Mouse (Mus musculus) stomach, postnatal 0 days (tissue): ENCODE measurements around the gene Ankrd12. TPM values are rescaled to one million over a fixed set of nuclear protein-coding genes. Genes with fewer than 3 reads are reported as not detected.

ENCODE experiments used
- ATAC-seq: fragments of 200-750 bp; cut with Nextera tagmentation; 2 replicates; pipeline ENCODE4 v1.8.0; 2017; ENCODE audit not compliant: low FRiP score, low TSS enrichment
- DNase-seq: peaks from one replicate; pipeline ENCODE4 v3.0.0-alpha.2; 2016; ENCODE audit warnings: low spot score
- H3K27ac ChIP-seq: fragments of 300-500 bp; sonication (generic); replicated peaks from 2 replicates; pipeline ENCODE4 v1.5.1; 2014; ENCODE audit warnings: mild to moderate bottlenecking, control low read depth
- H3K27me3 ChIP-seq: fragments of 300-500 bp; sonication (generic); 2 replicates; pipeline ENCODE4 v1.6.1; 2014; ENCODE audit warnings: low read length; ENCODE audit not compliant: control insufficient read depth, insufficient read depth
- H3K36me3 ChIP-seq: fragments of 300-500 bp; sonication (generic); 2 replicates; pipeline ENCODE4 v1.6.1; 2014; ENCODE audit warnings: low read length, mixed read lengths; ENCODE audit not compliant: control insufficient read depth, insufficient read depth
- H3K4me1 ChIP-seq: fragments of 300-500 bp; sonication (generic); replicated peaks from 2 replicates; pipeline ENCODE4 v1.6.1; 2014; ENCODE audit warnings: antibody characterized with exemption; ENCODE audit not compliant: control insufficient read depth, insufficient read depth
- H3K4me2 ChIP-seq: fragments of 300-500 bp; sonication (generic); replicated peaks from 2 replicates; pipeline ENCODE4 v1.6.1; 2014; ENCODE audit warnings: low read depth, mild to moderate bottlenecking, control low read depth, moderate library complexity
- H3K4me3 ChIP-seq: fragments of 300-500 bp; sonication (generic); 2 replicates; pipeline ENCODE4 v1.5.1; 2014; ENCODE audit warnings: low read depth, low read length, control low read depth
- H3K9ac ChIP-seq: fragments of 300-500 bp; sonication (generic); 2 replicates; pipeline ENCODE4 v1.6.1; 2014; ENCODE audit warnings: mild to moderate bottlenecking, low read length, control low read depth, mixed read lengths
- H3K9me3 ChIP-seq: fragments of 300-500 bp; sonication (generic); 2 replicates; pipeline ENCODE4 v1.6.1; 2016; ENCODE audit warnings: low read length; ENCODE audit not compliant: control insufficient read depth
- CTCF ChIP-seq: IDR thresholded peaks from 2 replicates; pipeline ENCODE4 v1.5.1; 2016; ENCODE audit warnings: antibody characterized with exemption, low read depth, mild to moderate bottlenecking, moderate library complexity
- EP300 ChIP-seq: optimal IDR thresholded peaks from 2 replicates; pipeline ENCODE3; 2016; ENCODE audit warnings: antibody characterized with exemption
- WGBS: fragments of 180-500 bp; shearing (Covaris S2); extraction: QIAGEN DNeasy Blood & Tissue Kit; methylation state at CpG from one replicate; pipeline ENCODE4 v1.1.7; 2014; 5-methylcytosine and 5-hydroxymethylcytosine counted together
- polyA plus RNA-seq: library from polyadenylated mRNA; unstranded; fragments of >200 nt; fragmentation: Nextera tagmentation; extraction: Ambion mirVana; gene quantifications from 2 replicates; pipeline ENCODE4 v1.2.1, GENCODE M21; 2015

The Ankrd12 gene
- polyA plus RNA-seq, 1 experiment from 2014 or later, result 23.4 TPM

GRCm38 (mm10) chr17:65952083-65952482 lies 124.8 kb downstream of the Ankrd12 start:
- TF ChIP-seq EP300 (no peak), CTCF (peak; percentile 78)
- H3K4me3 ChIP-seq, result no peak overlapping the region

DNA sequence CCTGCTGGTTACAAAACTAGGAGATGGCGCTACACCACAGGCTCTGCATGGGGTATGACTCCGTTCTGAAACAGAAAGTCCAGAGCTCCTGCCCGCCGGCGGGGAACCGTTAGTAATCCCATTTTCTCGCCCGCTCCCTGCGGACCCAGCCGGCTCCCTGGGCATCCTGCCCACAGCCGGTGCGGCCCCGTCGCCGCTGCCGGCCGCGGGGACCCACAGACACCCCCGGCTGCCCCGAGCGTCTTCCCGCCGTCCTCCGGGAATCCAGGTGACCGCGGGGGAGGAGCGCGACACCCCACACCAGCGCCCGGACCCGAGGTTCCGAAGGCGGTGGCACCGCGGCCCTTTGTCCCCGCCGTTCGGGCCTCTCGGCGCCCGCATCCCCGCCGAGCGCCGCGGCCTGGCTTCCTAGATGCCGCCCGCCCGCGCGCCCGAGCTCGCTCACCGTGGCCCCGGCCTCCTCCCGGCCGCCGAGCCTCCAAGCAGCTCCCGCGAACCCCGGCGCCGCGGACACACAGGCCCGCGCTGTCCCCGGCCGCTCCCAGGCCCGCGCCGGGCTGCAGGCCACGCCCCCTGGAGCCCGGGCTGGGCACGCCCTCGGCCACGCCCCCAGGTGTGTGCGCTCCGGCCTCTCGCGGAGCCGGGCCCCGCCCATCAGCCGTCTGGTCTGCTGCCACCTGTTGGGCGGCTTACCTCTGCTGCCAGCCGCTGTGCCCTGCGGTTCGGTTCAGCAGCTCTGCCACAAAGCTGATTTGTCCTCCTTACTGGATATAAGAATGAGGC lies 126.1 kb downstream of the Ankrd12 start, which contains the start of gene Twsg1:
TSS of gene Twsg1 (minus strand) at position 605 of the 783 bp plus-strand sequence.
- Histone ChIP-seq H3K36me3 (no peaks in the 10 kb centered on the region), H3K4me3 (peak within 1 kb of the TSS; percentile 98), H3K9me3 (no peaks in the 10 kb centered on the region), H3K4me2 (peak within 1 kb of the TSS; percentile 63), H3K27ac (peak within 1 kb of the TSS; percentile 95), H3K27me3 (no peaks in the 10 kb centered on the region), H3K4me1 (no peaks in the 10 kb centered on the region), H3K9ac (peak within 1 kb of the TSS; percentile 95)
- peak; percentile 97 for DNase-seq
- TF ChIP-seq CTCF (peak; percentile 83), EP300 (no peak)
- WGBS, result under 1% methylated on average over 75 of the region's 87 CpGs
- ATAC-seq, result peak; percentile 98

More at GRCm38 (mm10) chr17:65952083-65952482, 124.8 kb downstream of the Ankrd12 start:
- Histone ChIP-seq H3K4me1 (no peaks in the 10 kb centered on the region), H3K27ac (no peak overlapping the region), H3K9me3 (no peaks in the 10 kb centered on the region), H3K9ac (no peak overlapping the region), H3K27me3 (no peaks in the 10 kb centered on the region), H3K36me3 (no peaks in the 10 kb centered on the region), H3K4me2 (no peak overlapping the region)
- 80% methylated on average over 5 of the region's 5 CpGs for WGBS
- ATAC-seq (no peak), DNase-seq (no peak)

GRCm38 (mm10) chr17:65950183-65950582 lies 126.7 kb downstream of the Ankrd12 start:
- 26% methylated on average over 7 of the region's 7 CpGs for WGBS
- H3K27me3 ChIP-seq, result no peaks in the 10 kb centered on the region
- H3K9me3 ChIP-seq, result no peaks in the 10 kb centered on the region
- ATAC-seq (no peak), DNase-seq (no peak)
- no peaks in the 10 kb centered on the region for H3K36me3 ChIP-seq
- no peaks in the 10 kb centered on the region for H3K4me1 ChIP-seq
- peak overlapping the region; percentile 63 for H3K4me2 ChIP-seq
- peak overlapping the region; percentile 95 for H3K9ac ChIP-seq
- TF ChIP-seq CTCF (no peak), EP300 (no peak)
- H3K27ac ChIP-seq, result peak overlapping the region; percentile 95
- H3K4me3 ChIP-seq, result peak overlapping the region; percentile 98

- no peaks in the 10 kb centered on the region for H3K9me3 ChIP-seq
- no peaks in the 10 kb centered on the region for H3K4me1 ChIP-seq
- no peak overlapping the region for H3K4me2 ChIP-seq
- ATAC-seq (no peak), DNase-seq (no peak)
- no peaks in the 10 kb centered on the region for H3K36me3 ChIP-seq
- no peak overlapping the region for H3K9ac ChIP-seq
- 68% methylated on average over 8 of the region's 8 CpGs for WGBS
- no peak overlapping the region for H3K4me3 ChIP-seq
- H3K27me3 ChIP-seq, result no peaks in the 10 kb centered on the region
- no peak overlapping the region for H3K27ac ChIP-seq
- TF ChIP-seq EP300, result no peak
- no peak for TF ChIP-seq CTCF
Observed at GRCm38 (mm10) chr17:65947307-65947706, 129.6 kb downstream of the Ankrd12 start.

- H3K9me3 ChIP-seq, result no peaks in the 10 kb centered on the region
- no peak overlapping the region; the same call in 1 of the 2 replicates for H3K27ac ChIP-seq
- ATAC-seq, result no peak
- H3K4me2 ChIP-seq, result no peak overlapping the region
- no peak for DNase-seq
- peaks cover 8% of the 10 kb centered on the region; the same call in 1 of the 2 replicates for H3K4me1 ChIP-seq
- H3K36me3 ChIP-seq, result no peaks in the 10 kb centered on the region
- no peak for TF ChIP-seq CTCF
- TF ChIP-seq EP300, result no peak
- no peak overlapping the region for H3K9ac ChIP-seq
- no peaks in the 10 kb centered on the region for H3K27me3 ChIP-seq
- WGBS, result 92% methylated on average over 2 of the region's 2 CpGs
- no peak overlapping the region for H3K4me3 ChIP-seq
Observed at GRCm38 (mm10) chr17:65945420-65945819, 131.5 kb downstream of the Ankrd12 start.

GRCm38 (mm10) chr17:65942394-65942793 lies 134.5 kb downstream of the Ankrd12 start:
- TF ChIP-seq CTCF (no peak), EP300 (no peak)
- H3K4me1 ChIP-seq, result peaks cover 10% of the 10 kb centered on the region
- no peak overlapping the region for H3K9ac ChIP-seq
- H3K27ac ChIP-seq, result 0 out of 2 replicates have a peak overlapping the region, but pooled peaks have one; percentile 18
- H3K4me2 ChIP-seq, result no peak overlapping the region
- ATAC-seq (peak; percentile 39), DNase-seq (peak; percentile 43)
- 27% methylated on average over 4 of the region's 4 CpGs for WGBS
- H3K27me3 ChIP-seq, result no peaks in the 10 kb centered on the region
- H3K9me3 ChIP-seq, result no peaks in the 10 kb centered on the region
- H3K4me3 ChIP-seq, result no peak overlapping the region
- H3K36me3 ChIP-seq, result no peaks in the 10 kb centered on the region
